Mouse (Mus musculus): ENCODE results near the gene Cyp4f40.
"Not testable (repeated sequence)": the region's sequence is repeated elsewhere in the genome, so short reads cannot be mapped to it uniquely, and the experiment has no call there.

The Cyp4f40 gene

GRCm38 (mm10) chr17:32710541-32710940, 51.8 kb downstream of the Cyp4f40 start:
- DNase-seq (ENCODE audit: low spot score in 2 of 2) = not testable (repeated sequence)

- DNase-seq (ENCODE audit: low spot score in 2 of 2) = not testable (repeated sequence)
Observed at GRCm38 (mm10) chr17:32722151-32722550, 63.5 kb downstream of the Cyp4f40 start.

GRCm38 (mm10) chr17:32722771-32723170, 64.1 kb downstream of the Cyp4f40 start:
- DNase-seq (ENCODE audit: low spot score in 2 of 2) = no peak

GRCm38 (mm10) chr17:32726360-32726759, 67.7 kb downstream of the Cyp4f40 start:
- not testable (repeated sequence) for DNase-seq (ENCODE audit: low spot score in 2 of 2)

All from frontal cortex, postnatal 14 days (tissue).